Mouse (Mus musculus): Measurements from ENCODE around the gene Fam83g. TPM values are rescaled to one million over a fixed set of nuclear protein-coding genes. Genes with fewer than 3 reads are reported as not detected.

The Fam83g gene
- polyA plus RNA-seq, 1 experiment from 2014 or later, result 3.7 TPM

- Histone ChIP-seq H3K27me3 (replicated peaks; ENCODE audit: control insufficient read depth, insufficient read depth, low read length) (no peaks in the 10 kb centered on the region), H3K9me3 (ENCODE audit: control insufficient read depth, low read length) (no peaks in the 10 kb centered on the region), H3K4me1 (ENCODE audit: control insufficient read depth, insufficient read depth, low read length) (no peaks in the 10 kb centered on the region), H3K27ac (replicated peaks; ENCODE audit: low read depth, low read length) (no peak overlapping the region), H3K4me3 (ENCODE audit: low read depth, low read length) (no peak overlapping the region), H3K4me2 (ENCODE audit: low read depth, low read length) (no peak overlapping the region), H3K36me3 (ENCODE audit: control insufficient read depth, insufficient read depth, low read length) (no peaks in the 10 kb centered on the region), H3K9ac (ENCODE audit: low read depth, low read length) (no peak overlapping the region)
- 75% methylated on average over 5 of the region's 5 CpGs for WGBS
- ATAC-seq (ENCODE audit: low read depth) (no peak), DNase-seq (ENCODE audit: low spot score) (no peak)
These were observed 40.5 kb upstream of the Fam83g start for GRCm38 (mm10) chr11:61643184-61643961.

DNA sequence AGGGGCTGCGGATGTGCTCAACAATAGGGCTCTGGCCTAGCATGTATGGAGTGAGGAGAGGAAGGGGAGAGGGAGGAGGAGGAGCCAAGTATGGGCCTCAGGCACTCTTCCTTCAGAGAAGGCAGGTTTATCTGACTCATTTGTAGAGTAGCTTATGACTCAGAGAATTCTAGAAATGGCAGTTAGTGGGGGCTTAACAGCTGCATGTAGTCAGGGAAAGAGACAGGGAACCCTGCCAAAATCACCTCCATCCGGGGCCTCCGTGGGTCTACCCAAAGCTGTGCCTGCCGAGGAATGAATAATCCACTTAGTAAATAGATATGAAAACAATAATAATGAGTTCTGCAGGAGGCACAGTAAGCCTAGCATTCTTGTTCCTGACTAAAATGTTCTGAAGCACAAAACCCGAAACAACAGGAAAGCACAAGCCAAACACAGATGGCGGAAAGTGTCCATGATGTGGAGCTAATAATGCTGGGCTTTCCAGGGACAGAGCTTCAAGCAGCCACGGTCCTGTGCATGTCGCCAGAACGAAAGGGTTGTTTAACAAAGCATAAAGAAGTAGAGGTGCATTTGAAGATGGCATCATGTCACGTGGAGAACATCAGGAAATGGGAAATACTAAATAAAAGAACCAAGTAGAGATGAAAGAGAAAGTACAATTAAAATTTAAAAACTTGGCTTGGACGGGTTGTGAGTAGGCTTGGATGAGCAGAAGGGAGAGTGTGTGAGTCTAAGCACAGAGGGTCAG is 39.1 kb upstream of the Fam83g start:
- H3K4me2 ChIP-seq (ENCODE audit: low read depth, low read length), result no peak overlapping the region
- no peaks in the 10 kb centered on the region for H3K36me3 ChIP-seq (ENCODE audit: control insufficient read depth, insufficient read depth, low read length)
- no peak overlapping the region for H3K4me3 ChIP-seq (ENCODE audit: low read depth, low read length)
- ATAC-seq (ENCODE audit: low read depth), result peak; percentile 71
- no peak overlapping the region for H3K9ac ChIP-seq (ENCODE audit: low read depth, low read length)
- H3K4me1 ChIP-seq (ENCODE audit: control insufficient read depth, insufficient read depth, low read length), result no peaks in the 10 kb centered on the region
- DNase-seq (ENCODE audit: low spot score), result peak; percentile 81
- WGBS, result 55% methylated on average over 11 of the region's 11 CpGs
- H3K27me3 ChIP-seq (replicated peaks; ENCODE audit: control insufficient read depth, insufficient read depth, low read length), result no peaks in the 10 kb centered on the region
- H3K9me3 ChIP-seq (ENCODE audit: control insufficient read depth, low read length), result no peaks in the 10 kb centered on the region
- H3K27ac ChIP-seq (replicated peaks; ENCODE audit: low read depth, low read length), result 0 out of 2 replicates have a peak overlapping the region, but pooled peaks have one; percentile 12

GRCm38 (mm10) chr11:61645357-61645857 is 38.5 kb upstream of the Fam83g start:
- no peaks in the 10 kb centered on the region for H3K9me3 ChIP-seq (ENCODE audit: control insufficient read depth, low read length)
- H3K4me3 ChIP-seq (ENCODE audit: low read depth, low read length), result no peak overlapping the region
- no peak overlapping the region for H3K27ac ChIP-seq (replicated peaks; ENCODE audit: low read depth, low read length)
- DNase-seq (ENCODE audit: low spot score) (no peak), ATAC-seq (ENCODE audit: low read depth) (no peak)
- 72% methylated on average over 5 of the region's 5 CpGs for WGBS
- no peaks in the 10 kb centered on the region for H3K36me3 ChIP-seq (ENCODE audit: control insufficient read depth, insufficient read depth, low read length)
- H3K4me1 ChIP-seq (ENCODE audit: control insufficient read depth, insufficient read depth, low read length), result no peaks in the 10 kb centered on the region
- H3K4me2 ChIP-seq (ENCODE audit: low read depth, low read length), result no peak overlapping the region
- H3K27me3 ChIP-seq (replicated peaks; ENCODE audit: control insufficient read depth, insufficient read depth, low read length), result no peaks in the 10 kb centered on the region
- H3K9ac ChIP-seq (ENCODE audit: low read depth, low read length), result no peak overlapping the region

DNA sequence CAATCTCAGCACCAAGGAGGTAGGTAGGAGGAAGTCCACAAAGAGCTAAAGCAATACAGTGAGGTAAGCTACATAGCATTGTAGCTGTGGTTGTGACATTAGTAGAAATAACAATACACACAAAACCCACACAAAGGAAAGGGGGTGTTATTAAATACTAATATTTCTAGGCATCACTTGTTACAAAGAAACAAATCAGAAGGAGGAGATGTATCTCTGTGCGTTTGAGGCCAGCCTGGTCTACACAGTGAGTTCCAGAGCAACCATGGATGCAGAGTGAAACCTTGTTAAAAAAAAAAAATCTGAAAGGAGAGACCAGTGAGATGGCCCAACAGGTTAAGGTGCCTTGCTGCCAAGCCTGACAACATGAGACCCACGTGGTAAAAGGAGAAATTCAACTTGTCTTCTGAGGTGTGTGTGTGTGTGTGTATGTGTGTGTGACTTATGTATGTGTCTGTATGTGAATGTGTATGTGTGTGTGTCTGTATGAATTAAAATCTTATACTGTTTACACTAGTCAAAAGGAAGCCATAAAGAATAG is 37.3 kb upstream of the Fam83g start:
- Histone ChIP-seq H3K36me3 (ENCODE audit: control insufficient read depth, insufficient read depth, low read length) (no peaks in the 10 kb centered on the region), H3K27me3 (replicated peaks; ENCODE audit: control insufficient read depth, insufficient read depth, low read length) (no peaks in the 10 kb centered on the region), H3K27ac (replicated peaks; ENCODE audit: low read depth, low read length) (no peak overlapping the region), H3K4me2 (ENCODE audit: low read depth, low read length) (no peak overlapping the region), H3K4me1 (ENCODE audit: control insufficient read depth, insufficient read depth, low read length) (no peaks in the 10 kb centered on the region), H3K4me3 (ENCODE audit: low read depth, low read length) (no peak overlapping the region), H3K9ac (ENCODE audit: low read depth, low read length) (no peak overlapping the region), H3K9me3 (ENCODE audit: control insufficient read depth, low read length) (no peaks in the 10 kb centered on the region)
- 58% methylated on average over 2 of the region's 2 CpGs for WGBS
- ATAC-seq (ENCODE audit: low read depth), result no peak
- DNase-seq (ENCODE audit: low spot score), result no peak

GRCm38 (mm10) chr11:61647110-61647910 is 36.6 kb upstream of the Fam83g start:
- H3K27ac ChIP-seq (replicated peaks; ENCODE audit: low read depth, low read length), result no peak overlapping the region
- no peaks in the 10 kb centered on the region for H3K27me3 ChIP-seq (replicated peaks; ENCODE audit: control insufficient read depth, insufficient read depth, low read length)
- no peak overlapping the region for H3K9ac ChIP-seq (ENCODE audit: low read depth, low read length)
- 71% methylated on average over 10 of the region's 10 CpGs for WGBS
- H3K4me3 ChIP-seq (ENCODE audit: low read depth, low read length), result no peak overlapping the region
- no peaks in the 10 kb centered on the region for H3K36me3 ChIP-seq (ENCODE audit: control insufficient read depth, insufficient read depth, low read length)
- no peak for DNase-seq (ENCODE audit: low spot score)
- ATAC-seq (ENCODE audit: low read depth), result no peak
- no peaks in the 10 kb centered on the region for H3K9me3 ChIP-seq (ENCODE audit: control insufficient read depth, low read length)
- no peaks in the 10 kb centered on the region for H3K4me1 ChIP-seq (ENCODE audit: control insufficient read depth, insufficient read depth, low read length)
- no peak overlapping the region for H3K4me2 ChIP-seq (ENCODE audit: low read depth, low read length)

DNA sequence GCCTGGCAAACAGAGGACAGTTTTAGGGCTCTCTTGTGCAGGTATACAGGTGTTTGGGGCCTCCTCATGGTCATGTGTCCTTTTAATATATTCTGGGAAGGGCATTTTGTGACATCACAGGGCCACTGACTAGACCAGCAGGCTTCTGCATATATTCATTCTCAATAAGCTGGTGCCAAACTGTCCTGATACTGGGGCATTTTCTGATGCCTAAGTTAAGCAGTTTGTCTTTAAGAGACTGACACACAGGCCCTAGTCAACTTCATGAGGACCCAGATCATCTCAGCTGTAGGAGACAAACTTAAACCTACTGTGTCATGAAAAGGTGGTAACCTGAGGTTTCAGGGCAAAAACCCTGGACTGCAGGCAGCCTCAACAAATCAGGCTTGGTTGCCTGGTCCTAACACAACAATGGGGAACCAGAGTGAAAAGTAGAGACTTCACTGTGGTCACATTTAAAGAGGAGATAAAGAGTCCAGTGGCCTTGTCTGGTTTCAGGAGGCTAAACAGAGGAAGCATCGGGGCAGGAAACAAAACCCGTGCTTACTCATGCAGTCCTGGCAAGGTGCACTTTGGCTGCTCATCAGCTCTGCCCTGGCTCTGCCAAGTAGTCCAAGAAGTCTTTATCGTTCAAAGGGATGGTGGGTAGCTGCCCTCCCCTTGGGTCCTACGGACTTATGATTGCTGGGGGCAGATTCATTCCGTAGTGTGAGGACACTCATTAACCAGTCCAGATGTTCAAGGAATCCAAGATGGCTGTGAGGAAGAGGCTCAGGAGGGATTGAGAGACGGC is 35.7 kb upstream of the Fam83g start:
- Histone ChIP-seq H3K9ac (ENCODE audit: low read depth, low read length) (no peak overlapping the region), H3K27me3 (replicated peaks; ENCODE audit: control insufficient read depth, insufficient read depth, low read length) (no peaks in the 10 kb centered on the region), H3K4me3 (ENCODE audit: low read depth, low read length) (no peak overlapping the region), H3K36me3 (ENCODE audit: control insufficient read depth, insufficient read depth, low read length) (no peaks in the 10 kb centered on the region), H3K27ac (replicated peaks; ENCODE audit: low read depth, low read length) (no peak overlapping the region), H3K4me2 (ENCODE audit: low read depth, low read length) (no peak overlapping the region), H3K9me3 (ENCODE audit: control insufficient read depth, low read length) (no peaks in the 10 kb centered on the region), H3K4me1 (ENCODE audit: control insufficient read depth, insufficient read depth, low read length) (no peaks in the 10 kb centered on the region)
- 78% methylated on average over 6 of the region's 6 CpGs for WGBS
- ATAC-seq (ENCODE audit: low read depth) (no peak), DNase-seq (ENCODE audit: low spot score) (no peak)

DNA sequence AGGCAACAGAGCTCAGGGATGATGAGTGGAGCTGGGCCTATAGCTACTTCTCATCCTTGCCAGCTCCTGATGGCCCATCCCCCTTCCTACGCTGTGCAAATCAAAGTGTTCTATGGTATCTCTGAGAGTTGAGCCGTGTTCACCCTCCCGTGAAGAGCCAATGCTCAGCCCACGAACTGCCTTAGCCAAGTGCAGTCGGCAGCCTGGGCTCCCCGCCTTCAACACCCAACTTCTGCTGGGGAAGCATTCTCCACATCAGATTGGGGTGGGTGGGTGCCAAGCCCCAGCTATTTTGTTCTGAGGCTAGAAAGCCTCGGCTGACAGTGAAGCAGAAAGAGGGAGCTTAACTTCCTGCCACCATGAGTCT is 35.2 kb upstream of the Fam83g start:
- Histone ChIP-seq H3K27me3 (replicated peaks; ENCODE audit: control insufficient read depth, insufficient read depth, low read length) (no peaks in the 10 kb centered on the region), H3K27ac (replicated peaks; ENCODE audit: low read depth, low read length) (no peak overlapping the region), H3K4me2 (ENCODE audit: low read depth, low read length) (no peak overlapping the region), H3K4me3 (ENCODE audit: low read depth, low read length) (no peak overlapping the region), H3K9ac (ENCODE audit: low read depth, low read length) (no peak overlapping the region), H3K4me1 (ENCODE audit: control insufficient read depth, insufficient read depth, low read length) (no peaks in the 10 kb centered on the region), H3K36me3 (ENCODE audit: control insufficient read depth, insufficient read depth, low read length) (no peaks in the 10 kb centered on the region), H3K9me3 (ENCODE audit: control insufficient read depth, low read length) (no peaks in the 10 kb centered on the region)
- DNase-seq (ENCODE audit: low spot score), result no peak
- no peak for ATAC-seq (ENCODE audit: low read depth)
- WGBS, result 75% methylated on average over 7 of the region's 7 CpGs

DNA sequence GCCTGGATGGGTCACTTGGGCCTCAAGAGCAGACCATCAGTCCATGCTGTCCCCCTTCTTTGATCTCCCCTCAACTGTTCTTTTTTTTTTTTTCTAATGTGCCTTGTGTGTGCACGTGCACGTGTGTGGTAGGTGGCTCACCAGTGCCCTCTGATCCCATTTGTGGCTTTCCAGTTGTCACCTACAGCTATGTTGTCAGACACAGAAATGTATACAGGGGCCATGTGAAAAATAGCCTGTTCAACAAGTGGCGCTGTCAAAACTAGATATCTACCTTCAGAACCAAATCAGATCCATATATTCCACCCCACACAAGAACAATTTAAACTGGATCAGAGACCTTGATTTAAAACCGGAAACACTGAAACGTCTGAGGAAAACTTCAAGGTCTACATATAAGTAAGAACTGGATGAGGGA is 34.7 kb upstream of the Fam83g start:
- DNase-seq (ENCODE audit: low spot score) (no peak), ATAC-seq (ENCODE audit: low read depth) (no peak)
- H3K27ac ChIP-seq (replicated peaks; ENCODE audit: low read depth, low read length), result no peak overlapping the region
- H3K27me3 ChIP-seq (replicated peaks; ENCODE audit: control insufficient read depth, insufficient read depth, low read length), result no peaks in the 10 kb centered on the region
- H3K4me3 ChIP-seq (ENCODE audit: low read depth, low read length), result no peak overlapping the region
- no peak overlapping the region for H3K4me2 ChIP-seq (ENCODE audit: low read depth, low read length)
- 93% methylated on average over 5 of the region's 5 CpGs for WGBS
- no peaks in the 10 kb centered on the region for H3K9me3 ChIP-seq (ENCODE audit: control insufficient read depth, low read length)
- H3K36me3 ChIP-seq (ENCODE audit: control insufficient read depth, insufficient read depth, low read length), result no peaks in the 10 kb centered on the region
- H3K4me1 ChIP-seq (ENCODE audit: control insufficient read depth, insufficient read depth, low read length), result no peaks in the 10 kb centered on the region
- no peak overlapping the region for H3K9ac ChIP-seq (ENCODE audit: low read depth, low read length)

Data from embryonic facial prominence, embryonic 14.5 days (tissue).